Mouse (Mus musculus) spleen, adult 2 months (tissue): ENCODE results near the gene AL607142.1.

Experiments
- CTCF ChIP-seq: fragments of 200-500 bp; IDR thresholded peaks from 2 replicates; pipeline ENCODE4 v1.5.1; 2011; ENCODE audit warnings: mild to moderate bottlenecking, inconsistent platforms; ENCODE audit not compliant: insufficient read depth, insufficient read length, insufficient replicate concordance; ENCODE audit errors: extremely low read depth
- POLR2A ChIP-seq: fragments of 200-500 bp; IDR thresholded peaks from 2 replicates; pipeline ENCODE4 v1.6.1; 2011; ENCODE audit warnings: low read depth, low read length, inconsistent platforms

DNA sequence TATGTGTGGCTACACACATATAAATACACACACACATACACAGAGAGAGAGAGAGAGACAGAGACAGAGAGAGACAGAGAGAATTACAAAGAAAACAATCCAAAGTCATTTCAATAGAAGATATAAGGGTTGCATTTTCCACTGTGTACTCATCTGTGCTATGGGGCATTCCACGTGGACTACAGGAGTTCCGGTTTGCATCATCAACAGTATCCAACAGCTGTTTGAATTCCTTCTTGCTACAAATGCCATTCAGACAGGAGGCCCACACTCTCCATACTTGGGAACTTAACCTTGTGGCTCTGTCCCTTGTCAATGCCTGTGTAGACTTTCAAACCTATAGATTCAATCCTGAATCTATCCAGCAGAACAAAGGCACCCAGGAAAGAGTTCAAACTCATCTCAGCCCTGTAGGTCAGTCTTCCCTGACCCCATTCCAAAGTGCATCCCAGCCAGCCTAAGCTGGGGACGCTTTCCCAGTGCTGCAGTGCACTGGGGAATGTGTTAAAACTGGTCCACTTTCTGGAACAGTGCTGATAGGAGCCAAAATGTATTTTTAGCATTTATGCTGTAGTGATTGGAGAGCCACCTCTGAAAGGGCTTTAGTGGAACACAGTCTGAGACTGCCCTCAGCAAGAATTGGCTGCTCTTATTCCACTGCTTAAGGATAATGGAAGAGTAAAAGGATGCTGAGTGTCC is 4.2 kb downstream of the AL607142.1 start:
- TF ChIP-seq POLR2A: no peak
- TF ChIP-seq CTCF: no peak
